Mouse (Mus musculus) lung, embryonic 16.5 days (tissue): ENCODE measurements around the gene Hs6st3. TPM values are rescaled to one million over a fixed set of nuclear protein-coding genes. Genes with fewer than 3 reads are reported as not detected.
A peak's percentile ranks its signal among the peaks of the same experiment; 100 is the strongest.

Experiments
- ATAC-seq: fragments of 200-750 bp; cut with Nextera tagmentation; 2 replicates; pipeline ENCODE4 v1.8.0; 2017; ENCODE audit warnings: low read depth, mild to moderate bottlenecking, moderate library complexity
- H3K27ac ChIP-seq: fragments of 300-500 bp; sonication (generic); 2 replicates; pipeline ENCODE4 v1.5.1; 2014; ENCODE audit warnings: mild to moderate bottlenecking, control low read depth, low read length
- H3K27me3 ChIP-seq: fragments of 300-500 bp; sonication (generic); 2 replicates; pipeline ENCODE4 v1.6.1; 2014; ENCODE audit warnings: low read depth, low read length, mixed read lengths; ENCODE audit not compliant: control insufficient read depth, insufficient read depth
- H3K36me3 ChIP-seq: fragments of 300-500 bp; sonication (generic); 2 replicates; pipeline ENCODE4 v1.6.1; 2014; ENCODE audit warnings: low read length; ENCODE audit not compliant: control insufficient read depth, insufficient read depth
- H3K4me1 ChIP-seq: fragments of 300-500 bp; sonication (generic); replicated peaks from 2 replicates; pipeline ENCODE4 v1.6.1; 2014; ENCODE audit warnings: low read length, mixed read lengths; ENCODE audit not compliant: control insufficient read depth, insufficient read depth
- H3K4me2 ChIP-seq: fragments of 300-500 bp; sonication (generic); 2 replicates; pipeline ENCODE4 v1.6.1; 2014; ENCODE audit warnings: low read depth, low read length, control low read depth
- H3K4me3 ChIP-seq: fragments of 300-500 bp; sonication (generic); 2 replicates; pipeline ENCODE4 v1.5.1; 2014; ENCODE audit warnings: mild to moderate bottlenecking, low read length, control low read depth
- H3K9ac ChIP-seq: fragments of 300-500 bp; sonication (generic); 2 replicates; pipeline ENCODE4 v1.6.1; 2014; ENCODE audit warnings: low read length, control low read depth
- H3K9me3 ChIP-seq: fragments of 300-500 bp; sonication (generic); 2 replicates; pipeline ENCODE4 v1.6.1; 2016; ENCODE audit warnings: low read length; ENCODE audit not compliant: control insufficient read depth
- WGBS: fragments of 180-500 bp; shearing (Covaris S2); extraction: QIAGEN DNeasy Blood & Tissue Kit; methylation state at CpG from one replicate; pipeline ENCODE4 v1.1.7; 2014; 5-methylcytosine and 5-hydroxymethylcytosine counted together
- polyA plus RNA-seq: library from polyadenylated mRNA; unstranded; fragments of >200 nt; fragmentation: Nextera tagmentation; extraction: Ambion mirVana; gene quantifications from 2 replicates; pipeline ENCODE4 v1.2.1, GENCODE M21; 2015

Gene Hs6st3
- polyA plus RNA-seq, 1 experiment from 2014 or later, result 0.43 TPM

DNA sequence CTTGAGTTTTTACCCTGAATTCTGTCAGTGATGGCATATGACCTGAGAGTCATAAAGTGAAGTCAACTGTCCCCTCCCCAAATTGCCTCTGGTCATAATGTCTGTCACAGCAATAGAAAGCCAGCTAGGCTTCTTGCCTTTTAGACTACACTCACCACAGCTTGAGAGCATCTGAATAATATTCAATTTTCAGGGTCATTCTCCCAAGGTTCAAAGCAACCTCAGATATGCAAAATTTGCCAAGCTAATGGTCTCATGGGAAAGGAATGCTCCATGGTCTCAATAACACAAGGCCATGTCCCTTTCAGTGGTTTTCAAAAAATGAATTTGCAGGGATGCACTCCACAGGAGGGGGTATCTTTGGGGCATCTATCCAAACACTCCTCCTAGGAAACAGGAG, 764.3 kb downstream of the Hs6st3 start:
- no peak overlapping the region for H3K27ac ChIP-seq

GRCm38 (mm10) chr14:119908032-119908675, 770.0 kb downstream of the Hs6st3 start:
- peak overlapping the region; percentile 26; the same call in 1 of the 2 replicates for H3K9ac ChIP-seq
- no peaks in the 10 kb centered on the region for H3K27me3 ChIP-seq
- H3K27ac ChIP-seq, result peak overlapping the region; percentile 76
- peak overlapping the region; percentile 31 for H3K4me3 ChIP-seq
- no peaks in the 10 kb centered on the region for H3K9me3 ChIP-seq
- H3K4me2 ChIP-seq, result peak overlapping the region; percentile 52
- ATAC-seq, result peak; percentile 87
- H3K4me1 ChIP-seq, result 0 out of 2 replicates have a peak, but pooled peaks cover 2% of the 10 kb centered on the region
- WGBS, result 28% methylated on average over 13 of the region's 13 CpGs
- H3K36me3 ChIP-seq, result no peaks in the 10 kb centered on the region

More for the DNA sequence above, 764.3 kb downstream of the Hs6st3 start:
- Histone ChIP-seq H3K4me1 (0 out of 2 replicates have a peak, but pooled peaks cover 2% of the 10 kb centered on the region), H3K4me3 (no peak overlapping the region), H3K9ac (no peak overlapping the region), H3K9me3 (no peaks in the 10 kb centered on the region), H3K4me2 (no peak overlapping the region), H3K27me3 (no peaks in the 10 kb centered on the region), H3K36me3 (no peaks in the 10 kb centered on the region)
- no peak for ATAC-seq

DNA sequence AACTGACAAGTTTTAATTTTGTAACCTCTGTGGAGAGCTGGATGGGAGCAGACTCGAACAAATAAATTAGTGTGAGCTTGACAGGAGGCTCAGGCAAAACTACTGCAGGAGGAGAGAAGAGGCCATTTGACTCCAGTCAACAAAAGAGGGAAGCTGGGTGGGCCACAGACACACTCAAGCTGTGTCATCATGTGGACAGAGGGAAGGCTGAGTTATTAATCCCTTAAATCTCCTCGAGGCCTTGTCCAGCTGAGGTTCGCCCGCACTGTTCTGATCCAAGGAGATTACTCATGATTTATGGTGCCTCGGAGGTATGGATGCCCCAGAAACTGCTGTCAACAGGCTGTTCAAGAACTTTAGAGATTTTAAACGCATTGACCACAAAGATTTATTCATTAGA, 776.4 kb downstream of the Hs6st3 start:
- H3K9me3 ChIP-seq, result no peaks in the 10 kb centered on the region
- H3K27me3 ChIP-seq, result no peaks in the 10 kb centered on the region
- H3K9ac ChIP-seq, result no peak overlapping the region
- 63% methylated on average over 6 of the region's 6 CpGs for WGBS
- no peak overlapping the region for H3K27ac ChIP-seq
- H3K36me3 ChIP-seq, result no peaks in the 10 kb centered on the region
- no peak overlapping the region for H3K4me3 ChIP-seq
- H3K4me1 ChIP-seq, result no peaks in the 10 kb centered on the region
- ATAC-seq, result no peak
- no peak overlapping the region for H3K4me2 ChIP-seq

DNA sequence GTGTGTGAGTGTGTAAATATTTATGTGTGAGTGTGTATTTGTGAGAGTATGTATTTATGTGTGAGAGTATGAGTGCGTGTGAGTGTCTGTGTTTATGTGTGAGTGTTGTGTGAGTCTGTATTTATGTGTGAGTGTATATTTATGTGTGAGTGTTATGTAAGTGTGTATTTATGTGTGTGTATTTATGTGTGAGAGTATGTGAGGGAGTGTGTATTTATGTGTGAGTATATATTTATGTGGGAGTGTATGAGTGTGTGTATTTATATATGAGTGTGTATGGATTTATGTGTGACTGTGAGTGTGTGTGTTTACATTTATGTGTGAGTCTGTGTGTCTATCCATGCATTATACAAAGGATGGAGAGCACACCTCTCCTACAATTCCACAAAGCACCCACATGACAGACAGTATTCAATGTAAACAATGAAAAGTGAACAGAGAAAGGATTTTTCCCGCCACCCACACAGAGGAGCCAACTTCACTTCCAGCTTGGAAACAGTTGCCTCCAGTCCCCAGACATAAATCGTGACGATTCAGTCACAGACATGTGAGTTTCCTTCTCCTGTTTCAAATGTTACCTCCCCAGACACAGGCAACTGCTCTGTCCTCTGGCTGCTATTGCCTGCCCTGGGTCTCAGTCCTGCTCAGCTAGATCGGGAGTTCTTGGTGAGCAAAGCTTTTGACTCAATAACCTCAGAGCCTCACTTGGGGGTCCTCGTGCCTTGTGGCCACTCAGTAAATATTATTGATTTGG, 780.3 kb downstream of the Hs6st3 start:
- WGBS, result 44% methylated on average over 6 of the region's 6 CpGs
- H3K4me1 ChIP-seq, result no peaks in the 10 kb centered on the region
- no peak overlapping the region for H3K4me3 ChIP-seq
- no peak overlapping the region for H3K9ac ChIP-seq
- H3K27ac ChIP-seq, result no peak overlapping the region
- no peaks in the 10 kb centered on the region for H3K27me3 ChIP-seq
- H3K36me3 ChIP-seq, result no peaks in the 10 kb centered on the region
- peak; percentile 61 for ATAC-seq
- H3K4me2 ChIP-seq, result no peak overlapping the region
- H3K9me3 ChIP-seq, result no peaks in the 10 kb centered on the region

DNA sequence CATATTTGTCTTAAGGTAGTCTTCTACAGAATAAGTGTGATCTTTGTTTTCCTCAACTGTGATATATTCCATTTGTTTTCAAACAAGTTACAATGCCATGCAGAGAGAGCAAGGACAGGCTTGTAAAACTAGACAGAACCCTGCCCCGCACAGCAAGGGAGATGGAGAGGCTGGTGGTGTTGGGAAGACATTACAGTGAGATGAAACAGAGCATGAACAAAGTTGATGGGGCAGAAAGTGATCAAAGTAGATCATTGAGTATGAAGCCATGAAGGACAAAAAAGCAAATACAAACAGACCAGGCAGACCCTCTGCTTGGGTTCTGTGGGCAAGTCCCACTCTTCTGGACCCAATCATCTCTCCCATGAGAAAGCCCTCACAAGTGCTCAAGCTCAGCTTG, 781.0 kb downstream of the Hs6st3 start:
- Histone ChIP-seq H3K4me3 (no peak overlapping the region), H3K27ac (no peak overlapping the region), H3K9ac (no peak overlapping the region), H3K4me2 (no peak overlapping the region), H3K27me3 (no peaks in the 10 kb centered on the region), H3K36me3 (no peaks in the 10 kb centered on the region), H3K4me1 (no peaks in the 10 kb centered on the region), H3K9me3 (no peaks in the 10 kb centered on the region)
- WGBS, result 87% methylated on average over 1 of the region's 1 CpGs
- no peak for ATAC-seq

Other genes with a start within 250 kb of the Hs6st3 start
- 13.1 and 13.4 TPM in 2 replicates for gene Dzip1, start 212.9 kb upstream of the Hs6st3 start, polyA plus RNA-seq
- gene Dnajc3, start 200.4 kb upstream of the Hs6st3 start, polyA plus RNA-seq, result 60.9 and 62.0 TPM in 2 replicates
- 15.7 and 16.7 TPM in 2 replicates for gene Uggt2, start 38.9 kb upstream of the Hs6st3 start, polyA plus RNA-seq